Mouse (Mus musculus): ENCODE data around the gene Col4a1.

Col4a1 gene

DNA sequence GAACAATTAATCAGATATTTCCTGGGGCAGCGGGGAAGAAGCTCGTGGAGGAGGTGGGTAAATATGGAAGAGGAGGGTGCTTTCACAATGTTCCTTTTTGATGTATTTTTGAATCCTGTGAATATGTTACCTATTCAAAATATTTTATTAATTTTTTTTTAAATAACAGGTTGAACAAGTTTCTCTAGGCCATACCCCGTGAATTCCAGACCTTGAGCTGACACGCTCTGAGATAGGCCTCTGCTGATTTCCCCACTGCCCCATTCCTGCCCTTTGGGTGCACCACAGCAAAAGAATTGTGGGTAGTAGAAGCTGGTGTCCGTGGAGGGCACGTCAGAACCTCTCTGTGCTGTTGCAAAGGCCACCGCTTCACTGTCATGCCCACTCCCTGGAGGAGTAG lies 136.2 kb downstream of the Col4a1 start:
- no peak for DNase-seq (ENCODE audit: low spot score)

GRCm38 (mm10) chr8:11173284-11174191 lies 139.1 kb downstream of the Col4a1 start:
- DNase-seq (ENCODE audit: low spot score), result no peak

GRCm38 (mm10) chr8:11171526-11171925 lies 141.1 kb downstream of the Col4a1 start:
- no peak for DNase-seq (ENCODE audit: low spot score)

GRCm38 (mm10) chr8:11169383-11169782 lies 143.2 kb downstream of the Col4a1 start:
- DNase-seq (ENCODE audit: low spot score), result no peak

- DNase-seq (ENCODE audit: low spot score), result no peak
Observed at GRCm38 (mm10) chr8:11168780-11169179, 143.8 kb downstream of the Col4a1 start.

GRCm38 (mm10) chr8:11167955-11168354 lies 144.7 kb downstream of the Col4a1 start:
- DNase-seq (ENCODE audit: low spot score), result no peak

DNA sequence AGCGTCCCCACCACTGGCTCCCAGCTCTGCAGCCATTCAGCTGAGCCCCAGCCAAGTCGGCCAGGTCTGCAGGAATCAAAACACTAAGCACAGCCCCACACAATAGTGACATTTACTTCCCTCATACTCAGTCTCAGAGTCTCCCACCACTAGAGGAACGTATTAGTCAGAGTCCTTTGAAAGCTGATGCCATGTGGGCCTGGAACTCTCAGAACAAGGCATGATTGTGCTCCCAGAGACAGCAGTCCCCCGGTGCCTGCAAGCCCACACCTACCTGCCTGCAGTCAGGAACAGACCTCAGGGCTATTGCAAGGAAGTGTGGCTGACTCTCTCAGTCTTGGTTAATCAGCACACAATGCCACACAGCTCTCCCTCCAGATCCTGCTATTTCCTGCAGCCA lies 147.0 kb downstream of the Col4a1 start:
- DNase-seq (ENCODE audit: low spot score), result no peak

- no peak for DNase-seq (ENCODE audit: low spot score)
Observed at GRCm38 (mm10) chr8:11156319-11156692, 156.3 kb downstream of the Col4a1 start.

DNA sequence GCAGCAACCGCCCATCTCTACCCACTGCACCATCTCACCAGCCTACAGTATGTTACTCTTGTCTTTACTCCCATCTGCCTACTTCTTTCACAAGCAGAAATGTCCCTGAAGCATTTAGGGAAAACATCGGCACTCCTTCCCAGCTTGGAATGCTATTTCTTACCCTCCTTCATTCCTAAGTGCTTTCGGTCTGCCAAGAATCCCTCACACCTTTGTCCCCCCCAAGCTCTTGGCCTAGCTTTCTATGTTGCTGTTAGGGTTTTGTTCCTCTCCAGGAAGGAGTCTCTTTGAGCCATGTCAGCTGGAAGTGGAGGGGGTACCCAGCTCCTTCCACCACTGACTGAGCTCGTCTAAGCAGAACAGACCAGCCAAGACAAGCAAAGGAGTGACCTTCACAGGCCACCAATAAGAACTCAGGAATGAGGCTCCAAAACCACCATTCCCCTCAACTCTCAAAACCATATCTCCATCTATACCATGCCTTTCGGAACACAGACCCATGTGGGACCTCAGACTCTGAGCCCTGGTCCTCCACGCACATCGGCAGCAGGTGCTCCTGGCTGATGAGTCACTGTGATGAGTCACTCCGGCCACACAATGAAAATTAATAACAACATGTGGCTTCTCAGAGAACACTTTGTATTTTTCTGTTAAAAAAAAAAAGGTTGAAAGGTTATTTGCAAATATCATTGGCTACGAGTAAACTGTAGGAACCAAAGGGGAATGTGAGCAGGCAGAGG lies 156.9 kb downstream of the Col4a1 start:
- no peak for DNase-seq (ENCODE audit: low spot score)

DNA sequence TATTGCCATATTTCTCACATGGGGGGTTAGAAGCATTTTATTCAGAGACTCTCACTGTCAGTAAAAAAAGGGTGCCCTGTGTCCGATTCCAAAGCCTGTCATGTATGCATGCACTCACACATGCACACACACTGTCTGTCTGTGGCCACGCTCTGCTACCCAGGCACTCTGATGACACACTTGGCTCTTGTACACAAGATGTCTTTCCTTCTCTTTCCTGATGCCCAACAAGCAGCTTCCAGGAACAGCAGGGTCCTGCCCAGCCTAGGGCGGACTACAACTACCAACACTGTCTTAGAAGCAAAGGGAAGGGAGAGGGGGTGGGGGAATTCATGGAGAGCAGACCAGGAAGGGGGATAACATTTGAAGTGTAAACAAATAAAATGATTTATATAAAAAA lies 162.4 kb downstream of the Col4a1 start:
- no peak for DNase-seq (ENCODE audit: low spot score)

DNA sequence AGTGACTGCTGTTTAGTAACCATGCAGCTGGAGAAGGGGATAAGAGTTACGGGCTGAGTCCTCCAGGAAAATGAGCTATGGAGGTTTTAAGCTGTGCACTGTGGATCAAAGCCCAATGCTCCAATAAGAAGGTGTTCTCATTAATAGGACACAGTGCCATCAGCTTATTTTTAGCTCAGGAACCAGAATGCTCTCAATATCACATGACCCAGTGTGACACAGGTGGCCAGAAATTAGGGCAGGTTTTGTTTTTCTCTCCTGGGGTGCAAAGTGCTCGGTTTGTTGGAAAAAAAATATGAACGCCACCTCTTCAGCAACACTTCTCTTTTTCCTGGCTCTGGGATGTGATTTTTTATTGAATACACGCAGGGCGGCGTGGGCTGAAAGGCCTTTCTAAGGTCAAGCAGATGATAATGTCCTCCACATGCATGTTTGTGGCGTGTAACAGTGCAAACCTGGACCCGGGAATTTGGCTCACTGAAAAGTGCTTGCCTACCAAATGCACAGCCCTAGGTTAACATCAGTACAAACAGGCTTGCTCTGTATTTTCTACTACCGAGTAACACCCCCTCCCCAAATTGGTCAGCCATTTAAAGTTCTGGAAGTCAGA lies 163.3 kb downstream of the Col4a1 start:
- DNase-seq (ENCODE audit: low spot score), result no peak

GRCm38 (mm10) chr8:11148797-11149196 lies 163.8 kb downstream of the Col4a1 start:
- DNase-seq (ENCODE audit: low spot score), result no peak

Measured in c-Kit-positive CD71-positive TER-119-positive erythroid progenitor cells, embryonic 14.5 days (primary cell).